9 mouse cellular contexts compared by ENCODE assay signal in the genomic region with DNA sequence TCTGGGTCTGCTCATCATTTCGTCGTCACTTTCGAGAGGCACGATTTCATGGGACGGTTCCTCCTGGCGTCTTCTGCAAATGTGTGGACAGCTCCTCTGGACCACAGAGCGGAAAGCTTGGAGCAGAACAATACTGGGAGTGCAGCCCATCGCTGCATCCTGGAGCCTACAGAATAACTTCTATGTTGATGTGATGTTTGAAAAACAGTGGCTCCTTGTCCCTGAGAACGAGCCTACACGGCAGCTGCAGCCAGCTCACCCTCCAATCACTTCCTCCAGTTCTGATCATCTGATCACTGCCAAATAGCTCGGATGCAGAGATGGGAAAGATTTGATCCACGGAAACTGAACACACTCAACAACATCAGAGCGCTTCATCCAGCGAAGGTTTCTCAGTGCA. TPM values are rescaled to one million over a fixed set of nuclear protein-coding genes. Genes with fewer than 3 reads are reported as not detected.
DNase-seq lines count a peak whose midpoint lies in the region; ATAC-seq lines count a peak whose summit lies in the region.
"Had no signal": no experiment of that assay in that cellular context is flagged by ENCODE, and none has a peak within 500 bp of the region (broad histone marks: within the 10 kb centered on the region; RNA-seq: fewer than 3 reads in every experiment).

No protein-coding gene starts in this region.

- H3K27me3 ChIP-seq in embryonic facial prominence, embryonic 13.5 days: no peaks in the 10 kb centered on the region
- no peaks in the 10 kb centered on the region for H3K27me3 ChIP-seq in hindbrain, embryonic 13.5 days
- H3K27me3 ChIP-seq: limb, embryonic 13.5 days had no signal

- H3K4me1 ChIP-seq in embryonic facial prominence, embryonic 13.5 days: peaks cover 27% of the 10 kb centered on the region
- no peaks in the 10 kb centered on the region for H3K4me1 ChIP-seq in hindbrain, embryonic 13.5 days (replicated peaks)

- WGBS in embryonic facial prominence, embryonic 13.5 days: 46% methylated on average over 14 of the region's 14 CpGs
- WGBS in hindbrain, embryonic 13.5 days: 78% methylated on average over 14 of the region's 14 CpGs

- DNase-seq in heart, adult 18-20 months: peak; percentile 43 to 52
- no peak for DNase-seq in heart, adult 8-10 months (ENCODE audit: low spot score)
- peak; percentile 50 to 53 for DNase-seq in heart, postnatal 10 days
- DNase-seq in left cerebral cortex, postnatal 4 days: peak; percentile 5
- no peak for DNase-seq in yolk sac, embryonic 10.5 days (ENCODE audit: low spot score)

- peak overlapping the region; percentile 64; the same call in 1 of the 2 replicates for H3K27ac ChIP-seq in embryonic facial prominence, embryonic 13.5 days
- no peak overlapping the region for H3K27ac ChIP-seq in hindbrain, embryonic 13.5 days
- H3K27ac ChIP-seq: limb, embryonic 13.5 days had no signal

- H3K4me2 ChIP-seq in embryonic facial prominence, embryonic 13.5 days: peak overlapping the region; percentile 48
- H3K4me2 ChIP-seq in hindbrain, embryonic 13.5 days: no peak overlapping the region
- H3K4me2 ChIP-seq: limb, embryonic 13.5 days had no signal

- intact Hi-C loops in heart, postnatal 10 days (cut with DNase I): no loop called here
- intact Hi-C loops in left cerebral cortex, postnatal 4 days (cut with DNase I): no loop called here

- H3K9ac ChIP-seq in embryonic facial prominence, embryonic 13.5 days: no peak overlapping the region
- no peak overlapping the region for H3K9ac ChIP-seq in hindbrain, embryonic 13.5 days
- H3K9ac ChIP-seq: limb, embryonic 13.5 days had no signal

- H3K4me3 ChIP-seq in embryonic facial prominence, embryonic 13.5 days: peak overlapping the region; percentile 10
- H3K4me3 ChIP-seq in hindbrain, embryonic 13.5 days: no peak overlapping the region
- H3K4me3 ChIP-seq: limb, embryonic 13.5 days had no signal

- ATAC-seq in embryonic facial prominence, embryonic 13.5 days (ENCODE audit: insufficient number of reproducible peaks, insufficient read depth, low FRiP score, low TSS enrichment, low read depth): no peak
- ATAC-seq in erythroid progenitor cell, adult 5-6 weeks (replicated peaks; ENCODE audit: low FRiP score, poor library complexity, severe bottlenecking): no peak
- no peak for ATAC-seq in hindbrain, embryonic 13.5 days (ENCODE audit: low FRiP score)

- H3K36me3 ChIP-seq in embryonic facial prominence, embryonic 13.5 days: no peaks in the 10 kb centered on the region
- no peaks in the 10 kb centered on the region for H3K36me3 ChIP-seq in hindbrain, embryonic 13.5 days
- H3K36me3 ChIP-seq: limb, embryonic 13.5 days had no signal

- no peaks in the 10 kb centered on the region for H3K9me3 ChIP-seq in embryonic facial prominence, embryonic 13.5 days
- no peaks in the 10 kb centered on the region for H3K9me3 ChIP-seq in hindbrain, embryonic 13.5 days
- H3K9me3 ChIP-seq: limb, embryonic 13.5 days had no signal

RNA-seq across cellular contexts. Expression of a gene that starts 49.0 kb away (rescaled TPM):
- 1 to 10 TPM; 4.1 to 8.0 TPM for total RNA-seq in heart, adult 18-20 months (2021)
- 1 to 10 TPM; 3.5 to 4.8 (median 4.3) TPM for total RNA-seq in heart, adult 8-10 months (2022)
- polyA plus RNA-seq in embryonic facial prominence, embryonic 13.5 days (2015; fragmentation: Nextera tagmentation; extraction: Ambion mirVana): 7.3 TPM in 2 replicates
- 1 to 10 TPM; 7.5 to 8.4 TPM for total RNA-seq in heart, postnatal 10 days (2021)
- total RNA-seq in left cerebral cortex, postnatal 4 days (2021): 10 to 100 TPM; 11.5 to 12.2 TPM
- total RNA-seq in erythroid progenitor cell, adult 5-6 weeks (2015; ENCODE audit: low replicate concordance): 18.9 and 26.7 TPM in 2 replicates
- total RNA-seq in erythroid progenitor cell, adult 5-6 weeks (2017; ENCODE audit: low replicate concordance): 15.8 and 17.8 TPM in 2 replicates
- polyA plus RNA-seq in hindbrain, embryonic 13.5 days (2015; fragmentation: Nextera tagmentation; extraction: Ambion mirVana): 2.6 and 3.0 TPM in 2 replicates

Comparison
In these comparisons a context has a peak if more than half of its experiments do, and no peak if none do; other contexts are left out.
1. DNase-seq: peak in heart, adult 18-20 months (2 of 2), heart, postnatal 10 days (2 of 2) and left cerebral cortex, postnatal 4 days (single experiment); none in heart, adult 8-10 months (single experiment) and yolk sac, embryonic 10.5 days (single experiment).